Mouse (Mus musculus) lung, embryonic 15.5 days (tissue): ENCODE measurements at regions not wholly inside any gene's neighbourhood (a gene's known extent, or its start where the extent isn't known, plus 50 kb on each side); places are given as distances from the start of the nearest gene placed in this dataset.

Source experiments
- ATAC-seq: fragments of 200-750 bp; cut with Nextera tagmentation; 2 replicates; pipeline ENCODE4 v1.8.0; 2017; ENCODE audit warnings: moderate number of reproducible peaks, borderline replicate concordance; ENCODE audit not compliant: low FRiP score, low TSS enrichment; ENCODE audit errors: extremely low read depth
- H3K27ac ChIP-seq: fragments of 300-500 bp; sonication (generic); 2 replicates; pipeline ENCODE4 v1.5.1; 2015; ENCODE audit warnings: moderate library complexity, mild to moderate bottlenecking, inconsistent platforms
- H3K27me3 ChIP-seq: fragments of 300-500 bp; sonication (generic); 2 replicates; pipeline ENCODE4 v1.6.1; 2015; ENCODE audit warnings: inconsistent platforms
- H3K36me3 ChIP-seq: fragments of 300-500 bp; sonication (generic); 2 replicates; pipeline ENCODE4 v1.6.1; 2015; ENCODE audit warnings: inconsistent platforms
- H3K4me1 ChIP-seq: fragments of 300-500 bp; sonication (generic); 2 replicates; pipeline ENCODE4 v1.6.1; 2015; ENCODE audit warnings: inconsistent platforms
- H3K4me2 ChIP-seq: fragments of 300-500 bp; sonication (generic); 2 replicates; pipeline ENCODE4 v1.6.1; 2015; ENCODE audit warnings: inconsistent platforms, mild to moderate bottlenecking, moderate library complexity
- H3K4me3 ChIP-seq: fragments of 300-500 bp; sonication (generic); 2 replicates; pipeline ENCODE4 v1.5.1; 2015; ENCODE audit warnings: mild to moderate bottlenecking, inconsistent platforms
- H3K9ac ChIP-seq: fragments of 300-500 bp; sonication (generic); 2 replicates; pipeline ENCODE4 v1.6.1; 2015; ENCODE audit warnings: inconsistent platforms
- H3K9me3 ChIP-seq: fragments of 300-500 bp; sonication (generic); 2 replicates; pipeline ENCODE4 v1.6.1; 2016; ENCODE audit warnings: inconsistent platforms
- WGBS: fragments of 180-500 bp; shearing (Covaris S2); methylation state at CpG from one replicate; pipeline ENCODE4 v1.1.7; 2015; 5-methylcytosine and 5-hydroxymethylcytosine counted together

DNA sequence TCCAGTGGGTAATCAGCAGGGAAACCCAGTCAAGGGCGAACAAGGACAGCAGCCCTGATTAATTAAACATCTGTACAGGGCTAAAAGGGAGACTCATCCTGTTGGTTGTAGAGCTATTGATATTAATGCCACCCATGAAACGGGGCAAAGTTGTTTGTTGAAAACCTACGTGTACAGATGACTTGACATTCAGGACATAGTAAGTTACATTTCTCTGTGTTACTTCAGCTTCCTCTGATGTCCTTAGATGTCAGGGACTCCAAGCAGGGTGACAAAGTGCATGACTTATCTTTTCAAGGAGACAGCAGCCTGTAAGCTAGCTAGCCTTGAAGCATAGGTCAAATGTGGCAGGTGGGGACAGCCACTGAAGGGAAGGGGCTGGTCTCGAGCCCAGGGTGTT lies 390.5 kb downstream of the Ccdc171 start:
- no peak overlapping the region for H3K4me3 ChIP-seq
- no peaks in the 10 kb centered on the region for H3K27me3 ChIP-seq
- no peaks in the 10 kb centered on the region for H3K4me1 ChIP-seq
- no peak overlapping the region for H3K4me2 ChIP-seq
- no peak overlapping the region for H3K9ac ChIP-seq
- 52% methylated on average over 4 of the region's 4 CpGs for WGBS
- no peak overlapping the region for H3K27ac ChIP-seq
- H3K36me3 ChIP-seq: no peaks in the 10 kb centered on the region
- no peak for ATAC-seq
- H3K9me3 ChIP-seq: no peaks in the 10 kb centered on the region

DNA sequence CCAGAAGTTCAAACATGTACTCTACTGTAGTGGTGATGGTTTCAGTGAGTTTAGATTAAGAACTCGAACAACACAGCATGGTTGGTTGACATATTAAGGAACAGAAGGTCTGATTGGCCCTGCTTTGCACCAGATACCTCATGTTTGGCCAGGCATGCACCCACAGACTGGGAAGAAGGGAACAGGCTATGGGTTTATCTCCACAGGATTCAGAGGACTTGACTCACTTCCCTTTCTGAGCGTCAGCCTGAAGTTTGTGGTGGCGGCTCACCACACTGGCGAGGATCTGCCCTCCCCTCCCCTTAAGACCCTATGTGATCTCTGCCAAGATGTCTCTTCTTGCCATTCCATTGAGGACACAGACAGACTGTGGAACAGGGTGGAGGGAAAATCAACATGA lies 391.7 kb downstream of the Ccdc171 start:
- Histone ChIP-seq H3K27me3 (no peaks in the 10 kb centered on the region), H3K4me1 (no peaks in the 10 kb centered on the region), H3K9me3 (no peaks in the 10 kb centered on the region), H3K27ac (no peak overlapping the region), H3K4me2 (no peak overlapping the region), H3K36me3 (no peaks in the 10 kb centered on the region), H3K4me3 (no peak overlapping the region), H3K9ac (no peak overlapping the region)
- 77% methylated on average over 4 of the region's 4 CpGs for WGBS
- ATAC-seq: no peak

DNA sequence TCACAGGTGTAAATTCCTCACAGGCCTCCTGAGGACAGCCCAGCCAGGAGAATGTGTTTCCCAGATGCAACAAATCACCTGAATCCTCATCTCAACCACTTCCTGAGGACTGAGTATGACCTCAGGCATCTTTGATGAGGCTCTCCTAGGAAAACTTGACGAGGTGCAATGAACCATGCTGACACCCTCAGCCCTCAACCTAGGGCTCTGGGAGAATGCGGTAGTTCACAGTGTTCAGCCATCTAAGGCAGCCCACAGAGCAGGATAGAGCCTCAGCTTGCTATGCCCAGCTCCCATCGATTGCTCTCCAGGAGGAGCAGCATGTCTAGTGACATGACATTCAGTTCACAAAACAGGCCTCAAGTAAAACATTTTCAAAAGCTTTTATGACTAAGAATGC lies 392.7 kb downstream of the Ccdc171 start:
- ATAC-seq: no peak
- Histone ChIP-seq H3K4me3 (no peak overlapping the region), H3K9me3 (no peaks in the 10 kb centered on the region), H3K4me2 (no peak overlapping the region), H3K27ac (no peak overlapping the region), H3K9ac (no peak overlapping the region), H3K4me1 (no peaks in the 10 kb centered on the region), H3K36me3 (no peaks in the 10 kb centered on the region), H3K27me3 (no peaks in the 10 kb centered on the region)
- WGBS: 65% methylated on average over 3 of the region's 3 CpGs

DNA sequence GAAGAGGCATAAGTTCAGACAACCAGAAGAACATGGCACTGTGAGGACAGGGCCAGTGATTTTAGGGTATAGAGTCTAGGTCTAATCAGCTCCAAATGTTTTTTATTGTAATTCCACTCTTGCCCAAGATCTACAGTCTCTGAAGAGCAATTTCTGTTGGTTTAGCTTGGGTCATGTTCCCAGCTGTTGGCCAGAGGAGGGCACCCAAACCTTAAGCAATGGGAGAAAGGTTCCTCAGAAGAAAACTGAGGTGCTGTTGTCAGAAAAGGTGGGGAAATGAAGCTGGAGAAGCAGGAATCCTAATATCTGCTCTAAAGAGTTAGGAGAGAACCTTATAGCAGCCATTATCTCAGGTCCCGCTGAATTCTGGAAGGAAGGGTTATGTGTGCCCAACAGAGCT lies 393.7 kb downstream of the Ccdc171 start:
- no peak overlapping the region for H3K9ac ChIP-seq
- H3K36me3 ChIP-seq: no peaks in the 10 kb centered on the region
- ATAC-seq: no peak
- H3K4me3 ChIP-seq: no peak overlapping the region
- no peak overlapping the region for H3K27ac ChIP-seq
- H3K4me1 ChIP-seq: no peaks in the 10 kb centered on the region
- no peak overlapping the region for H3K4me2 ChIP-seq
- H3K27me3 ChIP-seq: no peaks in the 10 kb centered on the region
- no peaks in the 10 kb centered on the region for H3K9me3 ChIP-seq
- 55% methylated on average over 1 of the region's 1 CpGs for WGBS

DNA sequence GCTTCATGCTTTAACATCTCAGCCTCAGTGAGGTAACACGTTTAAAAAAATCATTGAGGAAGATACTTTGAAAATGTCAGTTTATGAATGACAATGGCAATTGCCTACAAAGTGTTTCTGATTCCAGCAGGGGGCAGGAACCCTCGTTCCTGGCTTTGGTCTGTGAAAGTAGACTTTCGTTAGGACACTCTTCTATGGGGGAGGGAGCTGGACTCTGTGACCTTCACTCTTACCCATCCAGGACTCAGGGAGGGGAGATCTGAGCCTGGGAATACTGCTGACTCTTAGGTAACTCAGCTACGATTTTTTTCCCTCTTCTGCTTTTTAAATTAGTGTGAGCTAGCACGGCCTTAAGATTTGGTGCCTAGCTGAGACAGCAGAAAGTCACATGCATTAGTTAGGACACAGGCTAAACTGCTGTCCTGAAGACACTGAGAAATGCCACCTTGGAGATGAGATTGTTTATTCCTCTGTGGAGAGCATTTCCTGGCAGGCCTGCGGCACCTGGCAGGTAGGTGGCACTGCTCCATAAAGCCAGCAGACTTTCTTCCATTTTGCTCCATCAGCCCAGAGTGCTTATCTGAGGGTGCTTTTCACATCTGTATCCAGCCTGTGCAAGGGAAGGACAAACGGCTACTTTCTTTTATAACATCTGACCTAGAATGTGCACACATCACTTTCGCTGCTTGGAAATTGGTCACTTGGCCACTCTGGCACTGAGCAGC lies 399.9 kb downstream of the Ccdc171 start:
- WGBS: 58% methylated on average over 8 of the region's 8 CpGs
- Histone ChIP-seq H3K36me3 (no peaks in the 10 kb centered on the region), H3K27me3 (no peaks in the 10 kb centered on the region), H3K9me3 (no peaks in the 10 kb centered on the region), H3K4me3 (no peak overlapping the region), H3K27ac (no peak overlapping the region), H3K4me2 (no peak overlapping the region), H3K9ac (no peak overlapping the region), H3K4me1 (0 out of 2 replicates have a peak, but pooled peaks cover 8% of the 10 kb centered on the region)
- ATAC-seq: no peak

DNA sequence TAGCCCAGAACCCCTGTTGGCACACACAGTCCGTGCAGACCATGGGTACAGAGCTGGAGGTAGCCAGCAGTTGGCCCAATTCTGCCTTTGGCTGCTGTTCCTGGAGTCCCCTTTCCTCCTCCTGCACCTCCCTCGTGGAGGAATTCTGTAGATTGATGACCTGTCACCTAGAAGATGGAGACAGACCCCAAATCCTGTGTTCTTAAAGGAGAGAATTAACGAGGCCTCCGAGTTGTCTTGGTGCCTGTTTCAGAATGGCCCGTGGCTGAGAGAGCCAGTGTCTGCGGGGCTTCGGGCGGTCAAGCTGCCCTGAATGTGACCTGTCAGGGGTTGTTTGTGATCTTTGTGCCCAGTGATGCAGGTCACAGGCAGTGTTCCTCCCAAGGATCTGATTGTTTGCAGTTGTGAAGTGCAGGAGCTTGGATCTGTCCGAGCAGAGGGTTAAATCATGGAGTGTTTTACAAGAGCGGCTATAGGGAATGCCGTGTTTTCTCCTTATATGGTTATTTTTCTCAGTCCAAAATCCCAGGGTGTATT lies 400.9 kb downstream of the Ccdc171 start:
- H3K27me3 ChIP-seq: no peaks in the 10 kb centered on the region
- H3K9ac ChIP-seq: no peak overlapping the region
- H3K4me3 ChIP-seq: no peak overlapping the region
- no peak for ATAC-seq
- no peaks in the 10 kb centered on the region for H3K9me3 ChIP-seq
- H3K4me1 ChIP-seq: 0 out of 2 replicates have a peak, but pooled peaks cover 8% of the 10 kb centered on the region
- H3K36me3 ChIP-seq: no peaks in the 10 kb centered on the region
- H3K4me2 ChIP-seq: no peak overlapping the region
- H3K27ac ChIP-seq: no peak overlapping the region
- WGBS: 26% methylated on average over 11 of the region's 11 CpGs

DNA sequence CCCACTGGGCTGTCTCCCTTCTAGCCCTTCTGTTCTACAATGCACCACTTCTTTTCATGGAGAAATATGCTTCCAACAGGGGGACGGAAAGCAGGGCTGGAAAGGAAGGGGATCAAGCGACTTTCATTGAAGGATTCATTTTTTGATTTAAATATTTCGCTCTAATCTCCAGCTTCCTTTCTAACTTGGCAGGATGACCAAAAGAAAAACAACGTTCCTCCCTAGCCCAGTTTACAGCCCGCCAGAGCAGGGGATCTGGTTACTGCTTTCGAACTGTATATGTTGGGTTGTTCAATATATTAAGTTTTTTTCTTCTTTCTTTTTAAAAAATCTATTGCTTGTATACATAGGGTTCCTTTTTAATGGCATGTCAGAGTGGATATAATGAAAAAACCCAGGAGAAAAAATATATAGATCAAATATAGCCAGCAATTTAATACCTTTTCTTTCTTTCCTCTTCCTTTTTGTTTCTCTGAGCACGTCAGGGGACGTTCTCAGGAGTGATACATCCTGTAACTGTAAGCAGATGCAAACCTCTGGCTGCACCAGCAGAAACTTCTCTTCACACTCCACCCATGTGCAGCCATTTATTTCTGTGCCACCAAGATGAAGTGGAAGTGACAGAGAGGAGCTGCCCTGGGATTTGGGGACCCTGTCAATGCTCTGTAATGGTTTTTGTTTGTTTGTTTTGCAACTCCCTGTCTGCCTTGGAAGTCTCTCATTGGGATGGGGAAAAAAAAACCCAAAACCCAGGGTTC lies 406.7 kb downstream of the Ccdc171 start:
- Histone ChIP-seq H3K9ac (no peak overlapping the region), H3K4me3 (no peak overlapping the region), H3K27me3 (no peaks in the 10 kb centered on the region), H3K9me3 (no peaks in the 10 kb centered on the region), H3K36me3 (no peaks in the 10 kb centered on the region), H3K4me2 (no peak overlapping the region), H3K4me1 (peaks cover 16% of the 10 kb centered on the region), H3K27ac (peak overlapping the region; percentile 38; the same call in 1 of the 2 replicates)
- no peak for ATAC-seq
- 37% methylated on average over 8 of the region's 8 CpGs for WGBS

DNA sequence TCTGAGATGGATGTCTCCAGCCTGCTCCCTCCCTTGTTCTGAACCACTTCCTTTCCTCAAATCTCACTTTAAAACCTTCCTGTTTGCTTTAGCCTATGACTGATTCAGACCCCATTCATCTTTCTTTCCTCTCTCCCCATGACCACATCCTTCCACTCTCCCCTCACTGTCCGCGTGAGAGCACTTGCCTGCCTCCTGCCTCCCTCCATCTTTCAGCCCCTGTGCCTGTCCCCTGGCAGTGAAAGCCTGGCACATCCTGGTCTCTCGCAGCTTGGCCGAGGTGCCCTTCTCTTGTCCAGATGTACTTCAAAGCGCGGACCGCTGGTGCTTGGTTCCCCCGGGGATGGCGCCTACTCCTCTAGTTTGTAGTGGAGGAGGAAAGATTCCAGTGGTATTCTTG lies 416.3 kb downstream of the Ccdc171 start:
- Histone ChIP-seq H3K36me3 (no peaks in the 10 kb centered on the region), H3K9ac (no peak overlapping the region), H3K9me3 (no peaks in the 10 kb centered on the region), H3K27ac (no peak overlapping the region), H3K4me2 (no peak overlapping the region), H3K4me1 (0 out of 2 replicates have a peak, but pooled peaks cover 3% of the 10 kb centered on the region), H3K4me3 (no peak overlapping the region), H3K27me3 (no peaks in the 10 kb centered on the region)
- 70% methylated on average over 9 of the region's 9 CpGs for WGBS
- no peak for ATAC-seq

DNA sequence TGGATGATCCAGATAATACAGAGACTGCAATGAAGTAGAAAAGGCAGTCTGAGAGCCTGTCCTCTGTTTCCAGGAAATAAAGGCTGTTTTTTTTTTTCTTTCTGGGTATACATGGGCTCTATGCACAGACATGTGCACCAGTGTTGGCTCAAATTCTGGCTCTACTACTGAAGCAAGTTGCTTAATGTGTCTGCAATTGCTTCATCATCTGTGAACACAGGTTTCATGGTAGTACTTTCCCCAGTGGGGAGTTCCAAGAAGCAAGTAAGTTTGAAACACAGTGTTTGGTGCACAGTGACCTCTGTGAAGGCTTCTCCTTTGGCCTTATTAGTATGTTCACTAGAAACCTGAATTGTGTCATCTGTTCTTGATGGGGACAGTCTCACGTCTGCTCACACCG lies 424.3 kb downstream of the Ccdc171 start:
- H3K27ac ChIP-seq: no peak overlapping the region
- peaks cover 14% of the 10 kb centered on the region for H3K4me1 ChIP-seq
- ATAC-seq: no peak
- H3K9me3 ChIP-seq: no peaks in the 10 kb centered on the region
- H3K4me3 ChIP-seq: no peak overlapping the region
- no peak overlapping the region for H3K9ac ChIP-seq
- H3K4me2 ChIP-seq: no peak overlapping the region
- no peaks in the 10 kb centered on the region for H3K27me3 ChIP-seq
- H3K36me3 ChIP-seq: no peaks in the 10 kb centered on the region
- 93% methylated on average over 2 of the region's 2 CpGs for WGBS

DNA sequence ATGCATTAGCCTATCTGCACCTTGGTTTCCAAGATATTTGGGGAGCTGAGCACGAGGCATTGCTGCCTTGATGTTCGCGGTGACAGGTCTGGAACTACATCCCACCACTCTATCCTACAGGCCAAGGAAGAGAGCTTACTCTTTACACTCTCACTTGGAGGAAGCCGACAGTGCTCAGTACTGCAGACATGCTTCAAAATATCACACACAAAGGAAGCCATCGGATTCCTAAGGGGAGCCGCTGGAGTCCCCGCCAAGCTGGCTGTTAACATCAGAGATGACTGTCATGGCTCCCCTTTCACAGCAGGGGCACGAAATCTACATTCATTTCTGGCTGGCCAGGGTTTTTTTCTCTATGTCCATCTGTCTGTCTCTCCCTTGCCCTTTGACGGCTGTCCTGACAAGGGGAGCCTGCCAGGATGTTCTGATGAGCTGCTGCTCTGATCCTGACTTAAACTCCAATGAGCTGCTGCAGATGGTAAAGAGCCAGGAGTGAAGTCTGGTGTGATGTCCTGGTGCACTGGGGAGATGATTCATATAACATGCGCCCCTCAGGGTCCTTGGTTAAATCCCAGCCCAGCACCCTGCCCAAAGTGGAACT lies 425.6 kb downstream of the Ccdc171 start:
- WGBS: 59% methylated on average over 10 of the region's 10 CpGs
- peak; percentile 65; the same call in 1 of the 2 replicates for ATAC-seq
- H3K4me1 ChIP-seq: peaks cover 14% of the 10 kb centered on the region

DNA sequence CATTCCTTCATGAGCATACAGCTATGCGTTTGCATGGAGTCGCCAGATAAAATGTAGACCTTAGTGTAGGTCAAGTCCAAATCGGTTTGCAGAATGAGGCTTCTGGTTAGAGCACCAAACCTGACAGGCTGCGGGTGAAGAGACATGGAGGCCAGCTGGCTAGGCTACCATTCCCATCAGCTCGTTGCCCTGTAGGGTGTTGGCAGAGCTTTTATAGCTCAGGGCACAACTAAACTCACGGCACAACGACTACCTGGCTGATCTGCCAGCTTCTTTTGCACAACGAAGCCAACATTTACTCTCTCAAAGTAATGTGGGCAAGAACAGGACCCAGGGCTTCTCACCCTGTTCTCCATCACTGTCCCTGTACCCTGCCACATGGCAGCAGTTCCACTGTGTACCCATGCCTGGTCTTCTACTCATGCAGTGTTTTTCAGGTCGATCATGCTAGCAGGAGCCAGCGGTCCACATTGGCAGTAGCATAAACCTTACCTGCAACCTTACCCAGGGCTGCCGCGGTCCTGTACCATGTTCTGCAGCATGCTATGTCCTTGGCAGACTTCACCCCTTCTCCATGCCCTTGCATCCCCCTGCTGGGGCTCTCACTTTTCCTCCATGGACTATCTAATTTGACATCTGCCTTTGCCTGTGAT lies 431.0 kb downstream of the Ccdc171 start:
- 76% methylated on average over 12 of the region's 12 CpGs for WGBS
- no peak overlapping the region for H3K4me2 ChIP-seq
- H3K27ac ChIP-seq: no peak overlapping the region
- H3K36me3 ChIP-seq: no peaks in the 10 kb centered on the region
- no peaks in the 10 kb centered on the region for H3K27me3 ChIP-seq
- no peak for ATAC-seq
- H3K9me3 ChIP-seq: no peaks in the 10 kb centered on the region
- no peak overlapping the region for H3K9ac ChIP-seq
- H3K4me1 ChIP-seq: peaks cover 5% of the 10 kb centered on the region
- no peak overlapping the region for H3K4me3 ChIP-seq

More for the DNA sequence above, 425.6 kb downstream of the Ccdc171 start:
- no peak overlapping the region for H3K4me3 ChIP-seq
- no peak overlapping the region for H3K9ac ChIP-seq
- no peaks in the 10 kb centered on the region for H3K36me3 ChIP-seq
- H3K27me3 ChIP-seq: no peaks in the 10 kb centered on the region
- H3K27ac ChIP-seq: peak overlapping the region; percentile 12; the same call in 1 of the 2 replicates
- H3K4me2 ChIP-seq: no peak overlapping the region
- no peaks in the 10 kb centered on the region for H3K9me3 ChIP-seq
